Mouse (Mus musculus): ENCODE results near the gene Mdga1.
"Not testable (repeated sequence)": the region's sequence is repeated elsewhere in the genome, so short reads cannot be mapped to it uniquely, and the experiment has no call there.

The Mdga1 gene

GRCm38 (mm10) chr17:29799398-29800095 is 170.3 kb downstream of the Mdga1 start:
- DNase-seq (ENCODE audit: low read depth, low spot score): no peak

GRCm38 (mm10) chr17:29798151-29798550 is 171.7 kb downstream of the Mdga1 start:
- DNase-seq (ENCODE audit: low read depth, low spot score): no peak

- DNase-seq (ENCODE audit: low read depth, low spot score): peak; percentile 48
Observed at GRCm38 (mm10) chr17:29796787-29797186, 173.1 kb downstream of the Mdga1 start.

GRCm38 (mm10) chr17:29796086-29796485 is 173.8 kb downstream of the Mdga1 start:
- DNase-seq (ENCODE audit: low read depth, low spot score): peak; percentile 80

- no peak for DNase-seq (ENCODE audit: low read depth, low spot score)
Observed at GRCm38 (mm10) chr17:29795050-29795770, 174.7 kb downstream of the Mdga1 start.

- DNase-seq (ENCODE audit: low read depth, low spot score): no peak
Observed at GRCm38 (mm10) chr17:29791531-29792050, 178.3 kb downstream of the Mdga1 start.

GRCm38 (mm10) chr17:29790231-29790740 is 179.6 kb downstream of the Mdga1 start:
- no peak for DNase-seq (ENCODE audit: low read depth, low spot score)

GRCm38 (mm10) chr17:29789715-29790114 is 180.2 kb downstream of the Mdga1 start:
- DNase-seq (ENCODE audit: low read depth, low spot score): peak; percentile 50

- DNase-seq (ENCODE audit: low read depth, low spot score): no peak
Observed at GRCm38 (mm10) chr17:29788573-29788972, 181.3 kb downstream of the Mdga1 start.

- DNase-seq (ENCODE audit: low read depth, low spot score): peak; percentile 35
Observed at GRCm38 (mm10) chr17:29784820-29785219, 185.1 kb downstream of the Mdga1 start.

- DNase-seq (ENCODE audit: low read depth, low spot score): not testable (repeated sequence)
Observed at GRCm38 (mm10) chr17:29781472-29781871, 188.4 kb downstream of the Mdga1 start.

- no peak for DNase-seq (ENCODE audit: low read depth, low spot score)
Observed at GRCm38 (mm10) chr17:29778021-29778420, 191.9 kb downstream of the Mdga1 start.
